Mouse (Mus musculus) intestine, embryonic 15.5 days (tissue): Measurements from ENCODE around the gene Best3. TPM values are rescaled to one million over a fixed set of nuclear protein-coding genes. Genes with fewer than 3 reads are reported as not detected.

Experiments
- polyA plus RNA-seq: library from polyadenylated mRNA; unstranded; fragments of >200 nt; fragmentation: Nextera tagmentation; extraction: Ambion mirVana; gene quantifications from 2 replicates; pipeline ENCODE4 v1.2.1, GENCODE M21; 2015

The Best3 gene
- polyA plus RNA-seq, 1 experiment from 2014 or later, result not detected

Other genes starting within 250 kb of the Best3 start
- 7.9 and 8.2 TPM in 2 replicates for gene Myrfl, start 89.4 kb upstream of the Best3 start, polyA plus RNA-seq
- gene Rab3ip, start 35.5 kb upstream of the Best3 start, polyA plus RNA-seq, result 33.1 and 34.3 TPM in 2 replicates
- gene Gm10271, start 13.7 kb upstream of the Best3 start, polyA plus RNA-seq, result not detected in 2 replicates
- gene Lrrc10, start 59.0 kb downstream of the Best3 start, polyA plus RNA-seq, result not detected in 2 replicates
- 238 and 258 TPM in 2 replicates for gene Cct2, start 77.5 kb downstream of the Best3 start, polyA plus RNA-seq
- 14.2 and 16.8 TPM in 2 replicates for gene Frs2, start 162.2 kb downstream of the Best3 start, polyA plus RNA-seq
- gene Yeats4, start 238.2 kb downstream of the Best3 start, polyA plus RNA-seq, result 62.5 and 64.9 TPM in 2 replicates